Mouse (Mus musculus) lung, postnatal 4 days (tissue): ENCODE results near the gene Trpt1.
A peak's percentile ranks its signal among the peaks of the same experiment; 100 is the strongest.

Experiments used
- DNase-seq, 2 experiments: peaks; one replicate each; pipeline ENCODE4 v3.0.0; 2021

Trpt1 gene

DNA sequence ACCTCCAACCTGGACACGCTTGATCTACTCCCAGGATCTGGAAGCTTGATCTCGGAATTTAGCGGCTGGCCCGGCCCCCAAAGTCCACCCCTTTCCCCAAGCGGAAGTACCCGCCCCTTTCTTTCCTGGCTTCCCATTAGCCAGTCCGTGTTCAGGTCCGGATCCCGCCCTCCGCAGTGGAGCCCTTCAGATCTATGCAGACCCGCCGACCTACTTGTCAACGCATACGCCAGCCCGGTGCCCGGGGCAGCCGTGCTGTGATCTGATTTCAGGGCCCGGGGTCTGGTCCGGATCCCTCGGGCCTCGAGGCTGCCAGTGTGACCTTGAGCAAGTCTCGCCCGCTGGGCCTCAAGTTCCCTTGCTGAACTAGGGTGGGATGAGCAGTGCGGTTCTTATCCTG is at the start of gene Trpt1, which contains the start of gene Nudt22:
Gene Trpt1, plus strand, starts transcription at position 126 of the 400 bp plus-strand sequence.
Gene Nudt22, minus strand, starts transcription at position 112 of the 400 bp plus-strand sequence.
- DNase-seq: peak; percentile 91

GRCm38 (mm10) chr19:6947742-6948141 is 48.2 kb upstream of the Trpt1 start:
- no peak for DNase-seq

GRCm38 (mm10) chr19:6948186-6948585 is 47.7 kb upstream of the Trpt1 start:
- DNase-seq: peak in 1 of 2 experiments; percentile 19

DNA sequence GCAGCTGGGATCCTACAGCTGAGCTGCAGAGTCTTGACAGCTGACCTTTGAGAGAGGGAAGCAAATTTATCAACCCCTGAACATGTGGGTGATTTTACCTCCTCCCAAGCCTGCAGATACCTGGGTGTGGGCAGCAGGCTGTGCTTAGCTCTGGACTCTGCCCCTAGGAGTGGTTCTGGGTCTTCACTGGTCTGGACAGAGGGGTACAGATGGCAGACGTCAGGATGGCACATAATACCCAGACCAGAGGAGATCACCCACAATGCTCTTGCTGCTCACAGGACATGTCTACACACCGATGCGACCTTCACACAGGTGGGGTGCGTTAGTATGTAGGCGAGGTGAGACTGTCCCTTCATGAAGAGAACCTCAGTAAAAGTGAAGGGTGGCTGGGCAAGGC is 46.4 kb upstream of the Trpt1 start:
- DNase-seq: no peak

DNA sequence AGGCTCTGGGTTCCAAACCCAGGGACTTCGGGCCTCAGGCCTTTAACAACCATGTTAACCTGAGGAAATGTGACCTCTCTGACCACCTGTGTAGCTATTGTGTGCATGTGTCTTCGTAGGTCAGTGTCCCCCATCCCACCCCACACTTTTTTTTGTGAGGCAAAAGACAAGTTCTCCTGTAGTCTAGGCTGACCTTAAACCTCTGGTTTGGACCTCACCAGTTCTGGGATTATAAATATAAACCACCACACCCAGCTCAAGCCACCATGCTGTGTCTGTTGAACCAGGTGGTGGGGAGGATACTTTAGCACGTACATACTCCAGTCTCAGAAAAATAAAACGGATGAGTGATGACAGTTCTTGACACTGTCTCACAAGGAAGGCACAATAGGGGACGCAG is 46.0 kb upstream of the Trpt1 start:
- no peak for DNase-seq

DNA sequence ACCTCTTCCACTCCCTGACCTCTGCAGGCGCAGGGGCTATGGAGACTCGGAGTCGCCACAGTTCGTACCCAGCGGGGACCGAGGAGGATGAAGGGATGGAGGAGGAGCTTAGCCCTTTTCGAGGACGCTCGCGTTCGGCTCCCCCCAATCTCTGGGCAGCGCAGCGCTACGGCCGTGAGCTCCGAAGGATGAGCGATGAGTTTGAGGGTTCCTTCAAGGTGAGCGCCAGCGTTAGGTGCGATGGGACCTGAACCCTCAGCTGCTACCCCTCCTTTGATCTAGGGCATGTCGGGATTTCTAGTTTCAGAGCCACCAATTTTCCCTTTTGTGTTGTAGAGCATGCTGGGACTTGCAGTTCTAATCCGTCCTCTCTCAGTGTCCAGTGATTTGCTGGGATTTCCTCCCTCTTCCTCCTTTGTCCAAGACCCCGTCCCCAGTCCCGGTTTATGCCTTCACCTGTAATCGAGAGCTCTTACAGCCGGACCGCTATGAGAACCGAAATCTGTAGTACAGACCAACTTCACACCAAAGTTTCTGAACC is 45.2 kb upstream of the Trpt1 start:
- DNase-seq: peak; percentile 60 to 64

- peak; percentile 95 to 98 for DNase-seq
Observed at GRCm38 (mm10) chr19:6951381-6951968, 44.5 kb upstream of the Trpt1 start.

DNA sequence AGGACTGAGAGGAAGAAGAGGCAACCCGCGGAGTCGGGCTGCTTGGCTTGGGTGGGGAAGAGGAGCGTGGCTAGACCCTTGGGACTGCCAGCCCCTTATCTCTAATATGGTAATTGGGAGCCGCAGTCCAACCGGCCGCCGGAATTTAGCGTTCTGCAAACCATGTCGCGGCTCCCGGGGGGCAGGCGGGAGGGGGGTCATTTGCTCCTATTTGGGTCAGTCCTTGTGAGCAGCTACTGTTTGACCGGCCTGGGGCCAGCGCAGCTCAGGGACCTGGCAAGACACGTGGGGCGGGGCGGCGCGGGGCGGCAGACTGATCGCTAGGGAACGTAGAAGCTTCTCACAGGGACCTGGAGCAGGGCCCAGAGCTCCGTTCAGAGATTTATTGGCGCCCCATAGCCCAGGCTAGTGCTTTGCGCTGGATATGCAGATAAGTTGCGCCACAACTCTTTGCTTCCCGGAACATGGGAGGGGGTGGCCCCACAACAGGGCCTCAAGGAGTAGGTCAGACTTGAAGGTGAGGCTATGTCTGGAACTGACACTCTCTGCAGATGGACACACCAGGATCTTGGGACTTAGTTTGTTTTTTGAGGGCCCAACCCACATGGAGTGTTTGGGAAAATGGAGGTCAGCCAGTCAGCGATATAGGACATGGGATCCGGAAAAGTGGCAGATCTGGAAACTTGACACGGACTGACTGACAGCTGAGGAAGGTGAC is 43.8 kb upstream of the Trpt1 start:
- DNase-seq: peak; percentile 87 to 93

GRCm38 (mm10) chr19:6952712-6953037 is 43.3 kb upstream of the Trpt1 start:
- peak; percentile 82 to 92 for DNase-seq

DNA sequence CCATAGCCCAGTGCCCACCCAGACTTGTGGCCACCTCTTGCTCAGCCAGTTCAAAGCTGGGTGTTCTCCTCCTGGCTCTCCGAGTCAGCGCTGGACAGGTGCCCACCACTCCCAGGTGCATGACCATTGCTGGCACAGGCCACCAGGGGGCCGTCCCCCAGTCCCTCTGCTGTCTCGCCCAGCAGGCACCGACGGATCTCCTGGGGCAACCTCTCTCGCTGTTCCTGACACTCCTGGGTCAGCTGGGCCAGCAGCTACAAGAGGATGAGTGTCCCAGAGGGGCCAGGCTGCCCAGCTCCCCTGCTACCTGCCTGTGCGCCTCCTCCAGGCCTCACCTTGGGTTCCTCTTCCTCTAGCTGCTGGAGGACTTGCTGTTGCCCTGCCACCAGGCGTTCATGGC is 41.9 kb upstream of the Trpt1 start:
- DNase-seq: peak; percentile 80 to 83

- DNase-seq: no peak
Observed at GRCm38 (mm10) chr19:6955424-6955823, 40.5 kb upstream of the Trpt1 start.

DNA sequence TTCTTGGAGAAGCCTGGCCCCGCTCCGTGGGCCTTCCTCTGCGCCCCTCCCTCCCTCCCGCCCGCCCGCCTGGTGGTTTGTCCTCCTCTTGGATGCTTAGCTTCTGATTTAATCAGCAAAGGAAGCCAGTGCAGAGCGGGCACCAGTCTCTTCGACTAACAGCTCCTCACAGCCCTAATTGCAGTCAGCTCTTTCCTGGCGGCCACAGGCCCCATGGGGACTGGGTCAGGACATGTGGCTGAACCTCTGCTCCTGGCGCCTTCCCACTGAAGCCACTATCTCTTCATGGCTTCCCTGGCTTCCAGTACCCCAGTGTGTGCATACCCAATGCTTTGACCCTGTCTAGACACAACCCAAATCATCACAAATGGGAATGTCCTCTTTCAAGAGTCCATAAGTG is 39.5 kb upstream of the Trpt1 start:
- no peak for DNase-seq

- peak; percentile 61 for DNase-seq
Observed at GRCm38 (mm10) chr19:6968491-6969271, 27.2 kb upstream of the Trpt1 start.

DNA sequence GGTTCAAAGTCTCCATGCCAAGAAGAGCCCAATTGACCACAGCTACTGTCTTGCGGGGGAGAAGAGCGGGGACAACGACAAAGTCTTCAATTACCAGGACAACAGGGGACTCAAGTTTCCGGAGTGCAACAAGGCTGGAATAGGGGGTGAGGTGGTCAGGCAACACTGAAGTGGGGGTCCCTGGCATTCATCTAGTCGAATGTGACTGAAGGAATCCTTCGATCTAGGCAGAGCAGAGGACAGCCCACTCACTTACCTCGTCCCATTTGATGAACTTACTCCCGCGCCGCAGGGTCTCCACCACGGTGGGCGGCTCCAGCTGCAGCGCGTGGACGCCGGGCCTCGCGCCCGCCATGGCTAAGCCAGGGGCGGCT is 26.7 kb upstream of the Trpt1 start:
- DNase-seq: no peak

GRCm38 (mm10) chr19:6969665-6970381 is 26.1 kb upstream of the Trpt1 start:
- DNase-seq: peak; percentile 87

DNA sequence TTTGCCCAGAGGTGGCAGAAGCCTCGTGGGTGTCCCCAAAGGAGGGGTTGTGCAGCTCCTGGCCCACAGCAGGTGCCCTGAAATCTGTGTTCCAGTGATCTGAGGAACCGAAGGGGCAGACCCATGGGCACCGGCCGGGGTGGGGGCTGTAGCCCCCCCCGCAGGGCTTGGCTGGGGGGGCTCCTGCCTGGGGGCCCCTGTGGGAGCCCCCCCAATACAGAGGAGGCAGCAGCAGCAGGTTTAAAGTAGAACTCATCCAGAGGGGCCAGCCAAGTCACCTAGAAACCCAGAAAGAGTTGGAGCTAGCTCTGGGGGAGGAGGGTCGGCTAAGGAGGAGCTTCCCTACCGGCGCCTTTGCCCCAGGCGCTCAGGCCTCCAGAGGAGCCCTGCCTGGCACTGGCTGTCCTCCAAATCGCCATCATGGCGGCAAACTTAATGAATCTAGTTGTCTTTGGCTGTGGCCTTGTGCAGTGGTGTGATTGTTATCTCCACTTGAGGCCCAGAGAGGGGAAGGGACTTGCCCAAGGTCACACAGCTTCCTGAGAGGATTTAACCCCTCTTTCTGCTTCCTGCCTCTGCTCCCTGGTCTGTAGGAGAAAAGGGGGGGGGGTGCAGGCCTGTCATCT is 25.4 kb upstream of the Trpt1 start:
- DNase-seq: no peak

GRCm38 (mm10) chr19:6971644-6972043 is 24.3 kb upstream of the Trpt1 start:
- DNase-seq: no peak

DNA sequence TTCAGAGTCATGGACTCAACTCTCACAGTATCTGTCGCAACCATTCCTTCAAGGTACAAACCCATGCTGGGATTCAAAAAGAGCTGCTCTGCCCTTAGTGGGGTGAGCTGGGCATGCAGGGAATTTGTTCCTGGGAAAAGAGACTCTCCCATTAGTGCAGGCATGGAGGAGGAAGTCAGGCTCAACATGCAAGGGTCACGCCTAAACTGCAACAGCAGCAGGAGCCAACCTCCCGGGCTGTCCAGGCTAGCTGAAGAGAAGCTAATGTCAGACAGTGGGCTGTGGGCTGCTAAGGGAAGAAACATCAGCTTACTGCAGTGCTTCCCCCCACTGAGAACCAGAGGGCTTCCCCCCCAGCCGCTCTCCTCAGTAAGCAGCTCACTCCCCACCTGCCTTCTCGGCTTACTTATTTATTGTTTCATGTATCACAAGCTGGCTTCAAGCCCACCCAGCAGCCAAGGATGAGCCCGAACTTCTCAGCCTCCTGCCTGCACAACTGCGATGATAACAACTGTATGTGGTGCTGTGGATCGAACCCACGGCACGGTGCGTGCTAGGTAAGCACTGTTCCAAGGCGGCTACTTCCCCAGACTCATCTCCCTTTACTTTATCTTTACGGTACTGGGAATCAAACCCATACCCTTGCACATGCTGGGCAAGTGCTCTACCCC is 23.5 kb upstream of the Trpt1 start:
- DNase-seq: no peak

DNA sequence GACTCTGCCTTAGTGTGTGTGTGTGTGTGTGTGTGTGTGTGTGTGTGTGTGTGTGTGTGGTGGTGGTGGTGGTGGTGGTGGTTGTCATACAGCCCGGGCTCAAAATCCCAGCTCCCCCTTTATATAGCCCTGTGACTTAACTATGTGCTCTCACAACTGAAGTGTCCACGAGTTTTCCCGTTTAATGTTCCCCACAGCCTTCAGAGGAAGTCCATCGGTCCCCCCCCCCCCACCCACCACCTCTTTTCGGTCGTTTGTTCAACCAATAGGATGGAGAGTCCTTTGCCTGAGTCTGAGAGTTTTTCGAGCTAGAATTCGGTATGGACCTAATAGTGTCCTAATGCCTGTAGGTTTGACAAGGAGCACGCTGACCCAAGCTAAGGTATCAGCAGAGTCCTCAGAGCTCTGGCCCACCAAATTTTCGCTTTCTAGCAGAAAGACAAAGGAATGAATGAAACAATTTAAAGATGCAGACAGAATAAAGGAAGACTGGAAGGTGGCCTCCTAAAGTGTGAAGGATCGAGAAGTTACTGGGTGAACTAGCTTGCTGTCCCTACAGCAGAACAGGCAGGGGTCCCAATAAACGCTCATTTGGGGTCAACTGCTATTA is 22.2 kb upstream of the Trpt1 start:
- no peak for DNase-seq

- peak; percentile 87 to 88 for DNase-seq
Observed at GRCm38 (mm10) chr19:6974211-6975205, 21.4 kb upstream of the Trpt1 start, which contains the start of gene Ppp1r14b. Gene Ppp1r14b, plus strand, starts transcription at chr19:6974968.
